Mouse (Mus musculus): Measurements from ENCODE around the gene Brd3os. TPM values are rescaled to one million over a fixed set of nuclear protein-coding genes. Genes with fewer than 3 reads are reported as not detected.

Brd3os gene
- polyA plus RNA-seq, 1 experiment: not detected

GRCm38 (mm10) chr2:27406928-27407327 is 35.2 kb upstream of the Brd3os start:
- H3K4me3 ChIP-seq (replicated peaks): no peak overlapping the region
- no peaks in the 10 kb centered on the region for H3K27me3 ChIP-seq (ENCODE audit: control insufficient read depth)
- no peak for TF ChIP-seq TAL1 (IDR thresholded peaks at IDR 0.05; ENCODE audit: low read length)
- TF ChIP-seq GATA1 (IDR thresholded peaks at IDR 0.05; ENCODE audit: low read length): no peak
- no peaks in the 10 kb centered on the region for H3K36me3 ChIP-seq (ENCODE audit: control insufficient read depth)
- no peaks in the 10 kb centered on the region for H3K9me3 ChIP-seq (ENCODE audit: control insufficient read depth, low read length)
- H3K4me1 ChIP-seq (ENCODE audit: control insufficient read depth): peaks cover 15% of the 10 kb centered on the region

- Histone ChIP-seq H3K27me3 (ENCODE audit: control insufficient read depth) (no peaks in the 10 kb centered on the region), H3K4me1 (ENCODE audit: control insufficient read depth) (peaks cover 22% of the 10 kb centered on the region), H3K36me3 (ENCODE audit: control insufficient read depth) (no peaks in the 10 kb centered on the region), H3K9me3 (ENCODE audit: control insufficient read depth, low read length) (no peaks in the 10 kb centered on the region), H3K4me3 (replicated peaks) (no peak overlapping the region)
- TF ChIP-seq TAL1 (IDR thresholded peaks at IDR 0.05; ENCODE audit: low read length): no peak
- TF ChIP-seq GATA1 (IDR thresholded peaks at IDR 0.05; ENCODE audit: low read length): no peak
Observed at GRCm38 (mm10) chr2:27408194-27408593, 33.9 kb upstream of the Brd3os start.

- Histone ChIP-seq H3K4me1 (ENCODE audit: control insufficient read depth) (peaks cover 27% of the 10 kb centered on the region), H3K9me3 (ENCODE audit: control insufficient read depth, low read length) (no peaks in the 10 kb centered on the region), H3K36me3 (ENCODE audit: control insufficient read depth) (no peaks in the 10 kb centered on the region), H3K27me3 (ENCODE audit: control insufficient read depth) (no peaks in the 10 kb centered on the region), H3K4me3 (replicated peaks) (no peak overlapping the region)
- TF ChIP-seq TAL1 (IDR thresholded peaks at IDR 0.05; ENCODE audit: low read length): no peak
- TF ChIP-seq GATA1 (IDR thresholded peaks at IDR 0.05; ENCODE audit: low read length): no peak
Observed at GRCm38 (mm10) chr2:27410518-27411140, 31.5 kb upstream of the Brd3os start.

GRCm38 (mm10) chr2:27411688-27412174 is 30.4 kb upstream of the Brd3os start:
- Histone ChIP-seq H3K4me3 (replicated peaks) (no peak overlapping the region), H3K27me3 (ENCODE audit: control insufficient read depth) (no peaks in the 10 kb centered on the region), H3K9me3 (ENCODE audit: control insufficient read depth, low read length) (no peaks in the 10 kb centered on the region), H3K36me3 (ENCODE audit: control insufficient read depth) (no peaks in the 10 kb centered on the region), H3K4me1 (ENCODE audit: control insufficient read depth) (peaks cover 34% of the 10 kb centered on the region)
- TF ChIP-seq TAL1 (IDR thresholded peaks at IDR 0.05; ENCODE audit: low read length) (no peak), GATA1 (IDR thresholded peaks at IDR 0.05; ENCODE audit: low read length) (no peak)

DNA sequence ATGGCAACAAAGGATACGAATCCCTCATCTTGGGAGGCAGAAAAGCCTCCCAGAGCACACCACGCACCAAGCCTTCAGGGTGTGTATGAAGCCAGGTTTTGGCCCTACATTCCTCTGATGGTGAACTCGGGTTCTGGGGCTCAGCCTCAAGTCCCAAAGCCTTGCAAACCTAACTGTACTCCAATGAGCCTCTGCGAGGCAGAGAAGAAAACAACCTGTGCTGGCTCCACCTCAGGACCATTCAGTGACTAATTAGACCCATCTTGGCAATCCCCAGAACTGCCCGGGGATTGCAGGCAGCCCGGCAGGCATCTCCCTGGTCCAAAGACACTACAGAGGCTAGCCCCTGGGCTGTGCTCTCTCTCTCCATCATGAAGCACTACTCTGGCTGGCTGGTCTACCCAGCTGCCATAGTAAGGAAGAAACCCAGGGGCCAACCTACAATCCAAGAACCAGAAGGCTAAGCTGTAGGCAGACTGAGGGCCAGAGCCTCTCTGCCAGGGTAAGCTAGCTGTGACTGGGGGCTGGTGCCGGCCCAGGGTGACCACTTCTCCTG is 29.8 kb upstream of the Brd3os start:
- no peaks in the 10 kb centered on the region for H3K27me3 ChIP-seq (ENCODE audit: control insufficient read depth)
- no peak overlapping the region for H3K4me3 ChIP-seq (replicated peaks)
- no peaks in the 10 kb centered on the region for H3K9me3 ChIP-seq (ENCODE audit: control insufficient read depth, low read length)
- peaks cover 38% of the 10 kb centered on the region for H3K4me1 ChIP-seq (ENCODE audit: control insufficient read depth)
- TF ChIP-seq TAL1 (IDR thresholded peaks at IDR 0.05; ENCODE audit: low read length) (no peak), GATA1 (IDR thresholded peaks at IDR 0.05; ENCODE audit: low read length) (no peak)
- no peaks in the 10 kb centered on the region for H3K36me3 ChIP-seq (ENCODE audit: control insufficient read depth)

- Histone ChIP-seq H3K36me3 (ENCODE audit: control insufficient read depth) (no peaks in the 10 kb centered on the region), H3K9me3 (ENCODE audit: control insufficient read depth, low read length) (no peaks in the 10 kb centered on the region), H3K4me1 (ENCODE audit: control insufficient read depth) (peaks cover 51% of the 10 kb centered on the region), H3K4me3 (replicated peaks) (no peak overlapping the region), H3K27me3 (ENCODE audit: control insufficient read depth) (no peaks in the 10 kb centered on the region)
- TF ChIP-seq GATA1 (IDR thresholded peaks at IDR 0.05; ENCODE audit: low read length): no peak
- TF ChIP-seq TAL1 (IDR thresholded peaks at IDR 0.05; ENCODE audit: low read length): no peak
Observed at GRCm38 (mm10) chr2:27413582-27413935, 28.6 kb upstream of the Brd3os start.

DNA sequence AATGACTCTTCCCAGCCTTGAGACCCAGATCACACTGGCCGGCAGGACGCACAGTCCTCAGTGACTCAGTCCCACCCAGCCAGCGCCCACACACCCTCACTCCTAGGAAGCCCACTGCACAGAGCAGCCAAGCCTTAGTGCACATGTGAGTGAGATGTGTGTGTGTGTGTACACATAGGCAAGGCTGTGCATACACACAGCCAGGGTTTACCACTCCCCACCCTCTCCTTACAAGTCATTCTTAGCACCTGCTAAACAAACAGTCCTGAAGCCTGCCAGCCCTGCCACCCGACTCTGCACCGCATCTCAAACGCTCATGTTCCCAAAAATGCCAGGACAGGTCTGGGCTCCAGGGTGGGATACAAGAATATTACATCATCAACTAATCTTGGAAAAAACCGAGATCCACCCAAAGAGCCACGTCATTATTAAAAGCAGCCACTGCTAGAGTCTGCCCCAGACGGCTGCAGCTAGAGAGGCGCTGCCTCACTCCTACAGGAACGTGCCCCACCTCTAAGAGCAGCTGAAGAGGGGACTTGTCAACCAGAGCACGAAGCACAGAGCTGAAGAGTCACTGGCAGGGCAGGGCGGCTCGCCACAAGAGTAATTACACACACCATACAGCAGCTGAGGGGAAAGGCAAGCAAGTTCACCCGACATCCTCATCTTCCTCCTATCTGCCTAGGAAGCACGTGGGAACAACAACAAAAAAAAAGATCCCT is 28.0 kb upstream of the Brd3os start:
- Histone ChIP-seq H3K36me3 (ENCODE audit: control insufficient read depth) (no peaks in the 10 kb centered on the region), H3K4me3 (replicated peaks) (no peak overlapping the region), H3K4me1 (ENCODE audit: control insufficient read depth) (peaks cover 56% of the 10 kb centered on the region), H3K9me3 (ENCODE audit: control insufficient read depth, low read length) (no peaks in the 10 kb centered on the region), H3K27me3 (ENCODE audit: control insufficient read depth) (no peaks in the 10 kb centered on the region)
- TF ChIP-seq GATA1 (IDR thresholded peaks at IDR 0.05; ENCODE audit: low read length) (no peak), TAL1 (IDR thresholded peaks at IDR 0.05; ENCODE audit: low read length) (no peak)

- H3K4me1 ChIP-seq (ENCODE audit: control insufficient read depth): peaks cover 58% of the 10 kb centered on the region
- H3K9me3 ChIP-seq (ENCODE audit: control insufficient read depth, low read length): no peaks in the 10 kb centered on the region
- no peak overlapping the region for H3K4me3 ChIP-seq (replicated peaks)
- no peak for TF ChIP-seq GATA1 (IDR thresholded peaks at IDR 0.05; ENCODE audit: low read length)
- TF ChIP-seq TAL1 (IDR thresholded peaks at IDR 0.05; ENCODE audit: low read length): no peak
- no peaks in the 10 kb centered on the region for H3K36me3 ChIP-seq (ENCODE audit: control insufficient read depth)
- H3K27me3 ChIP-seq (ENCODE audit: control insufficient read depth): no peaks in the 10 kb centered on the region
Observed at GRCm38 (mm10) chr2:27415060-27415783, 26.9 kb upstream of the Brd3os start.

DNA sequence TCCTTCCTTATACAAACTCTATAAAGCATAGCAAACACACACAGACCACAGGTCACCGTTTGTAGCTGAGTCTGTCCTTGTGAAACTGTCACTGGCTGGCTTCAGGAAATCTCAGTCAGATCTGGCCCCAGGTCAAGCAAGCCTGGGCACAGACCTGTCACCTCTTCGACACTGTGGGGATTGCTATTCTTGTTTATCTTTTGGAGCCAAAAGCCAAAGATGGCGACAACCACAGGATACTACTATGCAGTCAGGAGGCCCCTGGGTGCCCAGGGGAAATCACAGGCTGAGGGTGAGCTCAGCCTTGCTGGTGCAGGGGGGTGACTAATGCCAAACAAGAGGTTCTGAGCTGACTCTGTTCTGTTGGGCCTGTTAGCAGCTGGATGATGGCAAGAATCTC is 25.7 kb upstream of the Brd3os start:
- H3K36me3 ChIP-seq (ENCODE audit: control insufficient read depth): no peaks in the 10 kb centered on the region
- no peaks in the 10 kb centered on the region for H3K9me3 ChIP-seq (ENCODE audit: control insufficient read depth, low read length)
- peaks cover 55% of the 10 kb centered on the region for H3K4me1 ChIP-seq (ENCODE audit: control insufficient read depth)
- H3K27me3 ChIP-seq (ENCODE audit: control insufficient read depth): no peaks in the 10 kb centered on the region
- TF ChIP-seq TAL1 (IDR thresholded peaks at IDR 0.05; ENCODE audit: low read length) (no peak), GATA1 (IDR thresholded peaks at IDR 0.05; ENCODE audit: low read length) (no peak)
- no peak overlapping the region for H3K4me3 ChIP-seq (replicated peaks)
